ENCODE assay signal across 13 mouse cellular contexts in genomic region chr10:96607617-96608185, GRCm38 (mm10).
"Had no signal": no experiment of that assay in that cellular context is flagged by ENCODE, and none has a peak within 500 bp of the region (broad histone marks: within the 10 kb centered on the region; RNA-seq: fewer than 3 reads in every experiment).

No protein-coding gene starts in this region.

- H3K9me3 ChIP-seq: limb, embryonic 10.5 days; neural tube, embryonic 15.5 days; stomach, embryonic 15.5 days had no signal

- H3K4me1 ChIP-seq: limb, embryonic 10.5 days; megakaryocyte, embryonic 14.5 days; neural tube, embryonic 15.5 days; stomach, embryonic 15.5 days had no signal

- H3K27me3 ChIP-seq: megakaryocyte, embryonic 14.5 days; neural tube, embryonic 15.5 days; stomach, embryonic 15.5 days had no signal

- H3K27ac ChIP-seq: left cerebral cortex, adult 2 months; limb, embryonic 10.5 days; neural tube, embryonic 15.5 days; stomach, embryonic 15.5 days had no signal

- ATAC-seq: lung, postnatal 0 days had no signal

- H3K9ac ChIP-seq: neural tube, embryonic 15.5 days; stomach, embryonic 15.5 days had no signal

- H3K4me3 ChIP-seq: left cerebral cortex, adult 2 months; limb, embryonic 10.5 days; megakaryocyte, embryonic 14.5 days; myocyte; neural tube, embryonic 15.5 days; stomach, embryonic 15.5 days had no signal

- DNase-seq: kidney, adult 11 months; kidney, postnatal 10 days; lung, adult 2 months; lung, postnatal 4 days; midbrain, embryonic 14.5 days; thymus, postnatal 36 days had no signal

- H3K36me3 ChIP-seq: limb, embryonic 10.5 days; neural tube, embryonic 15.5 days; stomach, embryonic 15.5 days had no signal

- H3K4me2 ChIP-seq: neural tube, embryonic 15.5 days; stomach, embryonic 15.5 days had no signal
